Mouse (Mus musculus) induced T-regulatory cell, adult 2 months (primary cell): ENCODE results near the gene Mier2.

ENCODE experiments used
- DNase-seq: peaks from one replicate; pipeline ENCODE4 v3.0.0-alpha.2; 2012; ENCODE audit warnings: low read depth

Gene Mier2

GRCm38 (mm10) chr10:79496701-79497288 is 58.2 kb downstream of the Mier2 start:
- DNase-seq = no peak

DNA sequence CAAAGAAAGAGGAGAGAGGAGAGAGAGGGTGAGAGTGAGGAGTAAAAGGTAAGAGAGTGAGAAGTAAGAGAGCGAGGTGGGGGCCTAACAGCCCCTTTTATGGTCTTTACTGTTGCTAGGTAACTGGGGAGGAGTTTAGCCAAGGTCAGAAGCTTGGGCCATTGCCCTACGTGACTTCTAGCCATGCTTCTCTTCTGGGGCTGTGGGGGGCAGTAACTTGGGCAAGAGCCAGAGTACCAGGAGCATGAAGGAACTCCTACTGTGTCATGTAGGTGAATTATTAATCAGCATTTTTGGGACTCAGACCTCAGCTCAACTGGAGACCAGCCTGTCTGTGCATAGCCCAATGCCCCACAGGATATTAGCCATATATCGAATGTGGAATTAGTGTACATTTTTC is 59.1 kb downstream of the Mier2 start:
- DNase-seq = no peak
